Mouse (Mus musculus) retina, postnatal 1 day (tissue): ENCODE results near the gene Zfp994.
"Not testable (repeated sequence)": the region's sequence is repeated elsewhere in the genome, so short reads cannot be mapped to it uniquely, and the experiment has no call there.

Experiments
- DNase-seq: peaks from one replicate; pipeline ENCODE4 v3.0.0-alpha.2; 2012

Zfp994 gene

DNA sequence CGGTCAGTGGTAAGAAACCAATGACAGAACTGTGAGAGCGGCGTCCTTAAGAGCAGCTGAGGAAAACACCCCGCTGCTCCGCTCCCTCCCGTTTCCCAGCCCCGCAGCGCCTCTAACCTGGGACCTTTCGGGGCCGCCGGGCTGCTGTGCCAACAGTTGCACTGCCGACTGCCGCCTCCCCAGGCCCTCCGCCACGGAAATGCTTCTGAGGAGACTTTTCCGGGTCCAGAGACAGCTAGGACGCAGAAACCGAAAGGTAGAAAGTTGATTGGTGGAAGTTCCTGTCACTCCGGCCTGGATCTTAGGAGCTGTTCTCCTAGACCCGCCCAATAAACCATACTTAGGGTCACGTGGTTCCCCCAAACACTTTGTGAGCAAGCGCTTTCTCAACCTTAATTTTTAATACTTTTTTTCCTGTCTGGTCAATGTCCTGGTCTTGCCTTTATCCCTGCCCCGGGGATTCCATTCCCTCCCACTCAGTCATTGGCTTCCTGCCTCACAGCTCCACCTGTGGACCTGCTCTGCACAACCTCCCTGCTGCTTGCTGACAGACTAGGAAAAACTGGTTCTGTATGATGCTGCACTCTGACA, at the start of gene Zfp994:
TSS of gene Zfp994 (minus strand) at position 195 of the 591 bp plus-strand sequence.
- DNase-seq: peak; percentile 99

- DNase-seq: peak; percentile 1
Measured at GRCm38 (mm10) chr17:22230701-22231100, 5.3 kb upstream of the Zfp994 start.

- peak; percentile 12 for DNase-seq
Measured at GRCm38 (mm10) chr17:22225015-22225414, 401 bp downstream of the Zfp994 start.

DNA sequence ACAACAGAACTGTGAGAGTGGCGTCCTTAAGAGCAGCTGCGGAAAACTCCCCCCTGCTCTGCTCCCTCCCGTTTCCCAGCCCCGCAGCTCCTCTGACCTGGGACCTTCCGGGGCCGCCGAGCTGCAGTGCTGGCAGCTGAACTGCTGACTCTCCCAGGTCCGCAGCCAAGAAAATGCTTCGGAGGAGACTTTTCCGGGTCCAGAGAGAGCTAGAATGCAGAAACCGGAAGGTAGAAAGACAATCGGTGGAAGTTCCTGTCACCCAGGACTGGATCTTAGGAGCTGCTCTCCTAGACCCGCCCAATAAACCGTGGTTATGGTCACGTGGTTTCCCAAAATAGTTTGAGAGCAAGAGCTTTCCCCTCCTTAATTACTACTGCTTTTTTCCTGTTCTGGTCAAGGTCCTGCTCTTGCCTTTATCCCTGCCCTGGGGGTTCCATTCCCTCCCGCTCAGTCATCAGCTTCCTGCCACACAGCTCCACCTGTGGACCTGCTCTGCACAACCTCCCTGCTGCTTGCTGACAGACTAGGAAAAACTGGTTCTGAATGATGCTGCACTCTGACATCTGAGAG, 59.6 kb downstream of the Zfp994 start, which contains the start of gene Zfp947:
TSS of gene Zfp947 (minus strand) at position 469 of the 573 bp plus-strand sequence.
- DNase-seq: peak; percentile 69

GRCm38 (mm10) chr17:22165304-22165703, 60.1 kb downstream of the Zfp994 start:
- peak; percentile 11 for DNase-seq

DNA sequence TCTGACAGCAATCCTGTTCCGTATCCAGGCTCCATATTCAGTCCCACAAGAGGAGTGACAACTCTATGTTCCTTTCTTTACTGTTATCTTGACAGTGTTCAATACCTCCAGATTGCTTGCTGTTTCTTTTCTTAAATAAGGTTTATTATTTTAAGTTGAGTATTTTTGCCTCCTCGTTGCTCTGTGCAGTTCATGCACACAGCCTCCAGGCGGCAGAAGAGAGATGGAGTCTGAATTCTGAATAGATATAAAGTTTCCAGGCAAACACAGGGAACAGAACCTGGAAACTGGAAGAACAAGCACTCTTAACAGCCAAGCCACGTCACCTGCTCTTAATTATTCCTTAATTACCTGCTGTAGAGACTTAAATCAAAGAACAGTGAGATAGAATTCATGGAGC, 71.5 kb downstream of the Zfp994 start:
- not testable (repeated sequence) for DNase-seq
